Mouse (Mus musculus) large intestine, adult 2 months (tissue): ENCODE results near the gene Mkks. TPM values are rescaled to one million over a fixed set of nuclear protein-coding genes. Genes with fewer than 3 reads are reported as not detected.
A peak's percentile ranks its signal among the peaks of the same experiment; 100 is the strongest.

Experiments used
- DNase-seq: peaks from one replicate; pipeline ENCODE4 v3.0.0-alpha.2; 2012; ENCODE audit warnings: low read depth, low spot score
- WGBS: fragments of 180-500 bp; shearing (Covaris S2); methylation state at CpG from one replicate; pipeline ENCODE4 v1.1.7; 2018; 5-methylcytosine and 5-hydroxymethylcytosine counted together
- polyA plus RNA-seq: library from polyadenylated mRNA; depleted of rRNA; stranded (reverse); fragments of >200 nt; gene quantifications from 2 replicates; pipeline ENCODE4 v1.2.3, GENCODE M21; 2012; rRNA removed

Mkks gene
- polyA plus RNA-seq, 1 experiment, result 7.5 TPM

DNA sequence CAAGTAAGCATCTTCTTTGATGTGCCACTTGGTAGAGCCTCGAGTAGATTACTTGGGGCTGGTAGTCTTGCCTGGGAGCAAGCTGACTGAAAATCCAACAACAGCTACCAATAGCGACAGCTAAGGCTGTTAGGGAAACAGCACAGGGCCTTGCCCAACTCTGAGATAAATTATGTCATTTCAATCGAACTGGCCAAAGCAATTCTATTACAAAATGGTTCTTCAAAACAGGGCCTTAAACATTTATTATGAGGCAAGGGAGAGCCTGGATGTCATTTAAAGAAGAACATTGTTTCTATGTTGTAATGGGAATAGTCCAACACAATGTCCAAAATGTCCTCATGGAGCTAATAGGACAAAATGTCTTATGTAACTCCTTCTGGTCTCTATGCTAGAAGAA, 40.8 kb downstream of the Mkks start:
- DNase-seq, result no peak
- 65% methylated on average over 3 of the region's 3 CpGs for WGBS

DNA sequence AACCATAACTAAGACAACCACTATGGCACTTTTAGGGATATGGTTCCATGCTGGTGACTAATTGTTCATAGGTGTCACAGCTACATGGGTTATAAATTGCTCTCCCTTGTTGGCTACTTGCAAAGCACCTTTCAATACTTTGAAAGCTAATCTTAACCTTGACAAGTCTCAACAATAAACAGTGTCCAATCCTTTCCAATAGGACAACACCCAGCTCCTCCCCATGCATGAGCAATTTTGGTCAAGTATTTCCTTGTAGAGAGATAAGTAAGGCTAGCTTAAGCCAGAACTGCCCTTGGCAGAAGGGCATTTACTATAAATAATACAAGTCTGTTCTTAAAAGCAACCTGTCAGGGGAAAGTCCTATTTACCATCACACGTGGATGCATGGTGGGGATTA, 53.2 kb downstream of the Mkks start:
- WGBS, result 7% methylated on average over 1 of the region's 1 CpGs
- peak; percentile 55 for DNase-seq

DNA sequence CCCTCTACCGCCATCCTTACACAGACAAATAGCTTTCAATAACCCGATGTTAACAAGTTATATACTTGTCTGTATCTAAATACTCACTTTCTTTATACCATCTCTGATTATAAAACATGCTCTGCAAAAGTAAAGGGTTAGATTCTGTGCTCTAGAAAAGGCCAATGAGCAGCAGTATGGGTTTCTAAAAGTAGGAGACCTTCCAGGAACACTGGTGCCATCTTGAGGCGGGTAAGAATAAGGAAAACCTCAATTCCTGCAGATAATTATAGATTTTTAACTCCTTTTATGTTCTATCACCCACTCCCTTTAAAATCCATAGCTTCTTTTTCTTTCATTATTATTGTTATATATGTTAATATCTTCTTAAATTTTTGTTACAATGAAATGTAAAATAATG, 55.3 kb downstream of the Mkks start:
- 72% methylated on average over 3 of the region's 3 CpGs for WGBS
- no peak for DNase-seq

DNA sequence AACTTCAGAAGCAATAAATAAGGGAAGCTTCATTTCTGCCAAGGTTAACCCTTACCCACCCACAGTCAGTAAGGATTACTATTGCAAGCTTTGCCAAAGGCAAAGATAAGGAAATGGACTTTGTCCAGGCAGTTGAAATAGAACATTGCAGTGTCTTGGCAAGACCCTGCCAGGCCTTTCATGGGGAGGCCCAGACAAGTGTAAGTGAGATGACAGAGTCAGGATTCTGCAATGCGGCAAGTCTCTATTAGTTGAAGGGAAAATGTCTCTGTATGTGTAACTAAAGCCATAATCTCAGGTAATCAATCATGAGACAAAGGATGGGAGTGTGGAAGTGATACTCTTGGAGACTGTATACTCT, 56.5 kb downstream of the Mkks start:
- DNase-seq, result no peak
- 30% methylated on average over 1 of the region's 1 CpGs for WGBS

DNA sequence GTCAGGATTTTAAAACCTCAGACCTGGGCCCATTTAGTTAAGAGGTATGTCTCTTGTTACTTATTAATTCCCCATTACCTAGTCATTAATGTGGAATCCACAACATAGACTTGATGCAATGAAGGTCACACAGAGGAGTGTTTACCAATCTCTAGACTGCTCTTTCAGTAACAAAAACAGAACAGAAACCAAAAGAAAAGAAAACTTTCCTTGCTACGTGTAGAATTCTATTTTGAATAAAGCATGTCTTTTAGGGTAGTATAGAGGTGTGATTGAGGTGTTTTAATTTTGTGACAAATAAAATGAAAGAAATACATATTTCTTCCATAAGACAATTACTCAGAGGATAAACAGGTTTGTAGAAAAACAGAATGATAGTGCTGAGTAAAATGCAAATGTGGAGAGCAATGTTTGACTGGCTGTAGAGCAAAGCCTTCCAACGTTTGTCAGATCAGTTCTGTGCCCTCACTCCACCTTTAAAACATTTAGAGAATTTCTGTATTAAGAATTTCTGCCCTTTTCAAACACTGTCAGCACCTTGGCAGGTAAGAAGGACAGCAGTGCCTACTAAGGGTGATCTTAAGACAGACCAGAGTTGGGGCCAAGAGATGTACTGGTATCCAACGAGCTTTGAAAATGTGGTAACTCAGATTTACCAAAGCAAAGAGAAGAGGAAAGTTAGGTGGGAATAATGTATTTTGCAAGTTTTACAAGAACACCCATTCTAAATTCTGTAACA, 57.0 kb downstream of the Mkks start:
- 42% methylated on average over 3 of the region's 3 CpGs for WGBS
- DNase-seq, result no peak

DNA sequence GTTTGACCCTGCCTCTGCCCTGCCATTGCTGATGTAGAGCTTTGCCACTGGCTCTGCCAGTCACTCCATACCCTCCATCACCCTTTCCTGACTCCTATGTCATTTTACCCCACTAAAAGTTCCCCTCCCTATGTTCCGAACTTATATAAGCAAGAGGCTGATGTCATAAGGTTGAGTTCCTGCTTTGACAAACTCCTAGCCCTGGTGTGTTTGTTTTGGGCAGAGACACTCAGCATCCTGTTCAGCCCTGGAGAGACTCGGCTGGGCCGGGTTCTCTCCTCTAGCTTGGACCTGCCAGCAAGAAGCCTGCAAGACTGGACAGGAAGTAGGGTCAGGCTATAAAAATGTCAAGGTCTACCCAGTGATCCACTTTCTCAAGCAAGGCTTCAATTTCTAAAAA, 58.3 kb downstream of the Mkks start:
- no peak for DNase-seq
- 38% methylated on average over 3 of the region's 3 CpGs for WGBS

DNA sequence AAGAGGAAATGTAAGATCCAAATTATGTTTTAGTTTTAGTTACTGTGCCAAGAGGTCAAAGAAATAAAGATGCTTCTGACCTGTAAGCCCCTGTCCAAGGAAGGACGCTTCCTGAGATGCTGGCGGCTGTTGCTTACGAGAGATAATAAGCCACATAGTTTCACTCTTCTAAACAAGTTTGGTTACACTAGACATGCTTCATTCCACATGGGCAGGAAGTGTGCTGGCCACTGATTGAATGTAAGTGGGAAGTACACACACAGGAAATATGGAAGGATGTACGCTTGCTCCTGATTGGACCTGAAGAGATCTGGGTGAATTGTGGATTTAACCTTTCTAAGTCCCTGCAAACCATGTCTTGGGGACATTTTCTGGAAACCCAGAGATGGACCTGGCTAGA, 63.6 kb downstream of the Mkks start:
- WGBS, result 61% methylated on average over 4 of the region's 4 CpGs
- no peak for DNase-seq

Other genes starting within 250 kb of the Mkks start
- 3.0 and 3.1 TPM in 2 replicates for gene Snap25, start 177.9 kb downstream of the Mkks start, polyA plus RNA-seq
- not detected in 2 replicates for gene AL731706.2, start 5.7 kb downstream of the Mkks start, polyA plus RNA-seq
- gene Slx4ip, start 171 bp downstream of the Mkks start, polyA plus RNA-seq, result 0.98 and 1.1 TPM in 2 replicates
- 6.0 and 10.0 TPM in 2 replicates for gene AL731706.1, start within 50 bp of the Mkks start, polyA plus RNA-seq
- 2.0 and 4.2 TPM in 2 replicates for gene Jag1, start 225.3 kb upstream of the Mkks start, polyA plus RNA-seq